Mouse (Mus musculus) heart, embryonic 11.5 days (tissue): Measurements from ENCODE around the gene Sox13. TPM values are rescaled to one million over a fixed set of nuclear protein-coding genes. Genes with fewer than 3 reads are reported as not detected.

ENCODE experiments used
- ATAC-seq: fragments of 200-750 bp; cut with Nextera tagmentation; replicated peaks from 2 replicates; pipeline ENCODE4 v1.8.0; 2017; ENCODE audit warnings: moderate library complexity; ENCODE audit not compliant: insufficient number of reproducible peaks, low FRiP score, low TSS enrichment
- H3K27ac ChIP-seq: fragments of 300-500 bp; sonication (generic); 2 replicates; pipeline ENCODE4 v1.5.1; 2014; ENCODE audit warnings: mild to moderate bottlenecking, low read depth, low read length
- H3K27me3 ChIP-seq: fragments of 300-500 bp; sonication (generic); 2 replicates; pipeline ENCODE4 v1.6.1; 2014; ENCODE audit warnings: mild to moderate bottlenecking, low read length, mixed read lengths; ENCODE audit not compliant: control insufficient read depth, insufficient read depth
- H3K36me3 ChIP-seq: fragments of 300-500 bp; sonication (generic); 2 replicates; pipeline ENCODE4 v1.6.1; 2014; ENCODE audit warnings: mild to moderate bottlenecking, low read length, moderate library complexity, mixed read lengths; ENCODE audit not compliant: control insufficient read depth, insufficient read depth
- H3K4me1 ChIP-seq: fragments of 300-500 bp; sonication (generic); 2 replicates; pipeline ENCODE4 v1.6.1; 2014; ENCODE audit warnings: low read length; ENCODE audit not compliant: control insufficient read depth, insufficient read depth
- H3K4me2 ChIP-seq: fragments of 300-500 bp; sonication (generic); 2 replicates; pipeline ENCODE4 v1.6.1; 2014; ENCODE audit warnings: mild to moderate bottlenecking, moderate library complexity
- H3K4me3 ChIP-seq: fragments of 300-500 bp; sonication (generic); 2 replicates; pipeline ENCODE4 v1.5.1; 2014; ENCODE audit warnings: low read depth, low read length
- H3K9ac ChIP-seq: fragments of 300-500 bp; sonication (generic); 2 replicates; pipeline ENCODE4 v1.6.1; 2014; ENCODE audit warnings: mild to moderate bottlenecking, low read depth, low read length, moderate library complexity
- H3K9me3 ChIP-seq: fragments of 300-500 bp; sonication (generic); replicated peaks from 2 replicates; pipeline ENCODE4 v1.6.1; 2016; ENCODE audit warnings: low read length; ENCODE audit not compliant: control insufficient read depth
- WGBS: fragments of 180-500 bp; shearing (Covaris S2); extraction: QIAGEN DNeasy Blood & Tissue Kit; methylation state at CpG from one replicate; pipeline ENCODE4 v1.1.7; 2014; ENCODE audit not compliant: insufficient replicate concordance; 5-methylcytosine and 5-hydroxymethylcytosine counted together
- polyA plus RNA-seq: library from polyadenylated mRNA; unstranded; fragments of >200 nt; fragmentation: Nextera tagmentation; extraction: Ambion mirVana; gene quantifications from 2 replicates; pipeline ENCODE4 v1.2.1, GENCODE M21; 2014

Gene Sox13
- polyA plus RNA-seq, 1 experiment from 2014 or later = 3.3 TPM

GRCm38 (mm10) chr1:133460996-133461395 lies 36.8 kb upstream of the Sox13 start:
- Histone ChIP-seq H3K27ac (no peak overlapping the region), H3K4me2 (no peak overlapping the region), H3K9ac (no peak overlapping the region), H3K4me3 (no peak overlapping the region), H3K9me3 (no peaks in the 10 kb centered on the region), H3K36me3 (no peaks in the 10 kb centered on the region), H3K27me3 (no peaks in the 10 kb centered on the region), H3K4me1 (peaks cover 5% of the 10 kb centered on the region; the same call in 1 of the 2 replicates)
- ATAC-seq = no peak

- H3K4me2 ChIP-seq = no peak overlapping the region
- WGBS = 59% methylated on average over 2 of the region's 2 CpGs
- H3K4me3 ChIP-seq = no peak overlapping the region
- H3K27me3 ChIP-seq = no peaks in the 10 kb centered on the region
- H3K36me3 ChIP-seq = no peaks in the 10 kb centered on the region
- H3K4me1 ChIP-seq = peaks cover 5% of the 10 kb centered on the region
- no peaks in the 10 kb centered on the region for H3K9me3 ChIP-seq
- H3K9ac ChIP-seq = no peak overlapping the region
- no peak overlapping the region for H3K27ac ChIP-seq
- ATAC-seq = no peak
These were observed 31.9 kb upstream of the Sox13 start for GRCm38 (mm10) chr1:133456097-133456496.

GRCm38 (mm10) chr1:133452564-133453165 lies 28.5 kb upstream of the Sox13 start:
- H3K36me3 ChIP-seq = no peaks in the 10 kb centered on the region
- WGBS = 49% methylated on average over 10 of the region's 10 CpGs
- peak overlapping the region; percentile 58 for H3K27ac ChIP-seq
- no peaks in the 10 kb centered on the region for H3K9me3 ChIP-seq
- no peaks in the 10 kb centered on the region for H3K27me3 ChIP-seq
- ATAC-seq = no peak
- peaks cover 11% of the 10 kb centered on the region for H3K4me1 ChIP-seq
- H3K4me2 ChIP-seq = no peak overlapping the region
- no peak overlapping the region for H3K4me3 ChIP-seq
- H3K9ac ChIP-seq = no peak overlapping the region; the same call in 1 of the 2 replicates

GRCm38 (mm10) chr1:133451869-133452563 lies 27.8 kb upstream of the Sox13 start:
- Histone ChIP-seq H3K36me3 (no peaks in the 10 kb centered on the region), H3K4me1 (peaks cover 11% of the 10 kb centered on the region), H3K4me2 (no peak overlapping the region), H3K9me3 (no peaks in the 10 kb centered on the region), H3K27me3 (no peaks in the 10 kb centered on the region), H3K4me3 (no peak overlapping the region), H3K9ac (no peak overlapping the region; the same call in 1 of the 2 replicates), H3K27ac (peak overlapping the region; percentile 58)
- 0 out of 2 replicates have a peak, but pooled peaks have one; percentile 14 for ATAC-seq
- WGBS = 34% methylated on average over 13 of the region's 13 CpGs

- peaks cover 11% of the 10 kb centered on the region for H3K4me1 ChIP-seq
- WGBS = 61% methylated on average over 11 of the region's 11 CpGs
These were observed 26.8 kb upstream of the Sox13 start for GRCm38 (mm10) chr1:133451025-133451424.

GRCm38 (mm10) chr1:133448351-133448931 lies 24.3 kb upstream of the Sox13 start:
- no peaks in the 10 kb centered on the region for H3K36me3 ChIP-seq
- no peak for ATAC-seq
- H3K9ac ChIP-seq = peak overlapping the region; percentile 29; the same call in 1 of the 2 replicates
- H3K4me1 ChIP-seq = peaks cover 11% of the 10 kb centered on the region
- H3K27me3 ChIP-seq = no peaks in the 10 kb centered on the region
- H3K4me3 ChIP-seq = no peak overlapping the region
- no peaks in the 10 kb centered on the region for H3K9me3 ChIP-seq
- H3K4me2 ChIP-seq = peak overlapping the region; percentile 41
- H3K27ac ChIP-seq = no peak overlapping the region
- 28% methylated on average over 14 of the region's 14 CpGs for whole genome bisulfite sequencing

More at GRCm38 (mm10) chr1:133451025-133451424, 26.8 kb upstream of the Sox13 start:
- no peak for ATAC-seq
- Histone ChIP-seq H3K9me3 (no peaks in the 10 kb centered on the region), H3K27me3 (no peaks in the 10 kb centered on the region), H3K27ac (no peak overlapping the region), H3K4me3 (no peak overlapping the region), H3K4me2 (no peak overlapping the region), H3K36me3 (no peaks in the 10 kb centered on the region), H3K9ac (no peak overlapping the region)

- Histone ChIP-seq H3K27ac (no peak overlapping the region), H3K9me3 (no peaks in the 10 kb centered on the region; the same call in 1 of the 2 replicates), H3K9ac (no peak overlapping the region), H3K4me1 (peaks cover 6% of the 10 kb centered on the region; the same call in 1 of the 2 replicates), H3K27me3 (no peaks in the 10 kb centered on the region), H3K4me3 (no peak overlapping the region), H3K4me2 (no peak overlapping the region), H3K36me3 (no peaks in the 10 kb centered on the region)
- 80% methylated on average over 4 of the region's 4 CpGs for WGBS
- no peak for ATAC-seq
These were observed 22.1 kb upstream of the Sox13 start for GRCm38 (mm10) chr1:133446291-133446690.

GRCm38 (mm10) chr1:133444315-133444714 lies 20.1 kb upstream of the Sox13 start:
- no peak for ATAC-seq
- Histone ChIP-seq H3K4me3 (no peak overlapping the region), H3K9me3 (no peaks in the 10 kb centered on the region; the same call in 1 of the 2 replicates), H3K4me1 (peaks cover 6% of the 10 kb centered on the region; the same call in 1 of the 2 replicates), H3K36me3 (no peaks in the 10 kb centered on the region), H3K9ac (no peak overlapping the region), H3K27me3 (no peaks in the 10 kb centered on the region), H3K27ac (no peak overlapping the region), H3K4me2 (no peak overlapping the region)
- 64% methylated on average over 8 of the region's 8 CpGs for WGBS
